Mouse (Mus musculus): Measurements from ENCODE around the gene Bicc1. TPM values are rescaled to one million over a fixed set of nuclear protein-coding genes. Genes with fewer than 3 reads are reported as not detected.

The Bicc1 gene
- polyA plus RNA-seq, 1 experiment from 2014 or later: 5.2 TPM

- Histone ChIP-seq H3K4me1 (peaks cover 6% of the 10 kb centered on the region; the same call in 1 of the 2 replicates), H3K4me3 (no peak overlapping the region), H3K9me3 (no peaks in the 10 kb centered on the region), H3K36me3 (replicated peaks) (no peaks in the 10 kb centered on the region), H3K27me3 (replicated peaks; ENCODE audit: low read depth, poor library complexity, severe bottlenecking) (no peaks in the 10 kb centered on the region), H3K27ac (replicated peaks) (no peak overlapping the region)
- no peak for DNase-seq (ENCODE audit: low spot score)
- 85% methylated on average over 10 of the region's 10 CpGs for WGBS
Measured at GRCm38 (mm10) chr10:71114260-71114920, 45.1 kb downstream of the Bicc1 start.

- 0 out of 2 replicates have a peak, but pooled peaks cover 5% of the 10 kb centered on the region for H3K4me1 ChIP-seq
- no peaks in the 10 kb centered on the region for H3K9me3 ChIP-seq
- H3K27me3 ChIP-seq (replicated peaks; ENCODE audit: low read depth, poor library complexity, severe bottlenecking): no peaks in the 10 kb centered on the region
- WGBS: 92% methylated on average over 9 of the region's 9 CpGs
- H3K36me3 ChIP-seq (replicated peaks): no peaks in the 10 kb centered on the region
- no peak overlapping the region for H3K4me3 ChIP-seq
- no peak for DNase-seq (ENCODE audit: low spot score)
- no peak overlapping the region for H3K27ac ChIP-seq (replicated peaks)
Measured at GRCm38 (mm10) chr10:71106491-71107205, 52.9 kb downstream of the Bicc1 start.

GRCm38 (mm10) chr10:71104791-71105190 is 54.7 kb downstream of the Bicc1 start:
- 65% methylated on average over 6 of the region's 6 CpGs for WGBS
- Histone ChIP-seq H3K36me3 (replicated peaks) (no peaks in the 10 kb centered on the region), H3K27ac (replicated peaks) (no peak overlapping the region), H3K9me3 (no peaks in the 10 kb centered on the region), H3K4me3 (no peak overlapping the region), H3K4me1 (0 out of 2 replicates have a peak, but pooled peaks cover 5% of the 10 kb centered on the region), H3K27me3 (replicated peaks; ENCODE audit: low read depth, poor library complexity, severe bottlenecking) (no peaks in the 10 kb centered on the region)
- no peak for DNase-seq (ENCODE audit: low spot score)

- Histone ChIP-seq H3K36me3 (replicated peaks) (no peaks in the 10 kb centered on the region), H3K27ac (replicated peaks) (no peak overlapping the region), H3K4me1 (0 out of 2 replicates have a peak, but pooled peaks cover 5% of the 10 kb centered on the region), H3K27me3 (replicated peaks; ENCODE audit: low read depth, poor library complexity, severe bottlenecking) (no peaks in the 10 kb centered on the region), H3K4me3 (no peak overlapping the region), H3K9me3 (no peaks in the 10 kb centered on the region)
- WGBS: 83% methylated on average over 8 of the region's 8 CpGs
- DNase-seq (ENCODE audit: low spot score): no peak
Measured at GRCm38 (mm10) chr10:71100815-71101499, 58.5 kb downstream of the Bicc1 start.

GRCm38 (mm10) chr10:71094707-71095254 is 64.7 kb downstream of the Bicc1 start:
- Histone ChIP-seq H3K27ac (replicated peaks) (no peak overlapping the region), H3K27me3 (replicated peaks; ENCODE audit: low read depth, poor library complexity, severe bottlenecking) (no peaks in the 10 kb centered on the region), H3K36me3 (replicated peaks) (no peaks in the 10 kb centered on the region), H3K9me3 (no peaks in the 10 kb centered on the region), H3K4me3 (no peak overlapping the region), H3K4me1 (no peaks in the 10 kb centered on the region; the same call in none of the 2 replicates)
- no peak for DNase-seq (ENCODE audit: low spot score)
- 79% methylated on average over 8 of the region's 8 CpGs for WGBS

GRCm38 (mm10) chr10:71093312-71093711 is 66.2 kb downstream of the Bicc1 start:
- Histone ChIP-seq H3K36me3 (replicated peaks) (no peaks in the 10 kb centered on the region), H3K4me1 (no peaks in the 10 kb centered on the region; the same call in none of the 2 replicates), H3K4me3 (no peak overlapping the region), H3K9me3 (no peaks in the 10 kb centered on the region), H3K27me3 (replicated peaks; ENCODE audit: low read depth, poor library complexity, severe bottlenecking) (no peaks in the 10 kb centered on the region), H3K27ac (replicated peaks) (no peak overlapping the region)
- no peak for DNase-seq (ENCODE audit: low spot score)
- WGBS: 89% methylated on average over 2 of the region's 2 CpGs

GRCm38 (mm10) chr10:71087359-71087716 is 72.2 kb downstream of the Bicc1 start:
- peaks cover 15% of the 10 kb centered on the region for H3K4me1 ChIP-seq
- 87% methylated on average over 4 of the region's 4 CpGs for WGBS
- H3K36me3 ChIP-seq (replicated peaks): no peaks in the 10 kb centered on the region
- H3K4me3 ChIP-seq: no peak overlapping the region
- DNase-seq (ENCODE audit: low spot score): no peak
- no peaks in the 10 kb centered on the region for H3K27me3 ChIP-seq (replicated peaks; ENCODE audit: low read depth, poor library complexity, severe bottlenecking)
- no peaks in the 10 kb centered on the region for H3K9me3 ChIP-seq
- no peak overlapping the region for H3K27ac ChIP-seq (replicated peaks)

GRCm38 (mm10) chr10:71086571-71087358 is 72.7 kb downstream of the Bicc1 start:
- Histone ChIP-seq H3K9me3 (no peaks in the 10 kb centered on the region), H3K4me1 (peaks cover 15% of the 10 kb centered on the region), H3K27ac (replicated peaks) (no peak overlapping the region), H3K4me3 (no peak overlapping the region), H3K36me3 (replicated peaks) (no peaks in the 10 kb centered on the region), H3K27me3 (replicated peaks; ENCODE audit: low read depth, poor library complexity, severe bottlenecking) (no peaks in the 10 kb centered on the region)
- no peak for DNase-seq (ENCODE audit: low spot score)
- WGBS: 83% methylated on average over 4 of the region's 4 CpGs

- Histone ChIP-seq H3K4me1 (peaks cover 15% of the 10 kb centered on the region), H3K9me3 (no peaks in the 10 kb centered on the region), H3K27me3 (replicated peaks; ENCODE audit: low read depth, poor library complexity, severe bottlenecking) (no peaks in the 10 kb centered on the region), H3K4me3 (no peak overlapping the region), H3K36me3 (replicated peaks) (no peaks in the 10 kb centered on the region), H3K27ac (replicated peaks) (no peak overlapping the region)
- 83% methylated on average over 6 of the region's 6 CpGs for WGBS
- no peak for DNase-seq (ENCODE audit: low spot score)
Measured at GRCm38 (mm10) chr10:71082986-71083385, 76.5 kb downstream of the Bicc1 start.

- H3K36me3 ChIP-seq (replicated peaks): no peaks in the 10 kb centered on the region
- no peak overlapping the region for H3K4me3 ChIP-seq
- peaks cover 6% of the 10 kb centered on the region; the same call in 1 of the 2 replicates for H3K4me1 ChIP-seq
- no peak for DNase-seq (ENCODE audit: low spot score)
- H3K27ac ChIP-seq (replicated peaks): no peak overlapping the region
- 90% methylated on average over 5 of the region's 5 CpGs for WGBS
- no peaks in the 10 kb centered on the region for H3K27me3 ChIP-seq (replicated peaks; ENCODE audit: low read depth, poor library complexity, severe bottlenecking)
- no peaks in the 10 kb centered on the region for H3K9me3 ChIP-seq
Measured at GRCm38 (mm10) chr10:71078856-71079255, 80.6 kb downstream of the Bicc1 start.

- H3K27me3 ChIP-seq (replicated peaks; ENCODE audit: low read depth, poor library complexity, severe bottlenecking): no peaks in the 10 kb centered on the region
- WGBS: 77% methylated on average over 4 of the region's 4 CpGs
- no peak overlapping the region for H3K4me3 ChIP-seq
- no peaks in the 10 kb centered on the region for H3K36me3 ChIP-seq (replicated peaks)
- H3K9me3 ChIP-seq: no peaks in the 10 kb centered on the region
- no peak for DNase-seq (ENCODE audit: low spot score)
- peaks cover 9% of the 10 kb centered on the region; the same call in 1 of the 2 replicates for H3K4me1 ChIP-seq
- H3K27ac ChIP-seq (replicated peaks): no peak overlapping the region
Measured at GRCm38 (mm10) chr10:71065009-71065408, 94.5 kb downstream of the Bicc1 start.

GRCm38 (mm10) chr10:71064576-71064975 is 94.9 kb downstream of the Bicc1 start:
- Histone ChIP-seq H3K9me3 (no peaks in the 10 kb centered on the region), H3K4me3 (no peak overlapping the region), H3K4me1 (peaks cover 14% of the 10 kb centered on the region), H3K27ac (replicated peaks) (no peak overlapping the region), H3K27me3 (replicated peaks; ENCODE audit: low read depth, poor library complexity, severe bottlenecking) (no peaks in the 10 kb centered on the region), H3K36me3 (replicated peaks) (no peaks in the 10 kb centered on the region)
- WGBS: 95% methylated on average over 6 of the region's 6 CpGs
- no peak for DNase-seq (ENCODE audit: low spot score)
